Mouse (Mus musculus) brain, embryonic 14.5 days (tissue): ENCODE measurements around the gene Decr2.

Experiments
- CTCF ChIP-seq: fragments of 200-500 bp; IDR thresholded peaks from 2 replicates; pipeline ENCODE4 v1.5.1; 2012; ENCODE audit warnings: inconsistent platforms, mild to moderate bottlenecking, moderate library complexity, borderline replicate concordance; ENCODE audit not compliant: insufficient read depth, insufficient read length; ENCODE audit errors: extremely low read depth
- POLR2A ChIP-seq: fragments of 200-500 bp; IDR thresholded peaks from 2 replicates; pipeline ENCODE4 v1.6.1; 2012; ENCODE audit warnings: mild to moderate bottlenecking, inconsistent platforms, borderline replicate concordance; ENCODE audit not compliant: poor library complexity, insufficient read depth, insufficient read length, severe bottlenecking; ENCODE audit errors: extremely low read depth

DNA sequence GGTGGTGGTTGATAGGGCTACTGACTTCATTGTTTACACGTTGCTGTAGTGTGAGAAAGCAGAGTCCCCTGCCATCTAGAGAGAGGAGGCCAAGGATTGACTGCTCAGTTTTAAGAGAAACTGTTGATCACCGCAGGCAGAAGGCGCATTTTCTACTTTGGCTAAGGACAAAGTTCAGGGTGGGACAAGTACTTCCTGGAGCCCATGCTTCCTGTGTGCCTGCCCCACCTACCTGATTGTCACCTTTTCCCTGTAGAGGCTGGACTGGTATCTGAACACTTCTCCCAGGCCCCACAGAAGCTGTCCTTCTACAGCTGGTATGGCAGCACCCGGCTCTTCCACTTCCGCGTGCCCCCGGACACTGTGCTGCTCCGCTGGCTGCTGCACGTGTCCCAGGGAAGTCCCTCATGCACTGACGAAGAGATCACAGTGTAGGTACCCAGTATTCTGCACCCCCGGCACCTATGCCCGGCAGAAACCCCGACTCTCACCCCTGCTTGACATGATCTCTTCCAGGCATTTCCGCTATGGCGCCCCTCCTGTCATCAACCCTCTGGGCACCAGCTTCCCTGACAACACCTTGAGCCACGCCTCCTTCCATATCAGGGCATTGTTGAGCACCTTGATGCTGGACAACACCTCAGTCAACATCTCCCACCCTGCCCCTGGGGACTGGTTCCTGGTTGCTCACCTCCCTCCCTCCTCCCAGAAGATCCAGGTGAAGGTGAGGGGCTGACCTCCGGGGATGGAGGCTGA lies 26.5 kb upstream of the Decr2 start:
- no peak for TF ChIP-seq CTCF
- TF ChIP-seq POLR2A, result no peak
